Mouse (Mus musculus): Measurements from ENCODE around the gene Neurog2.

Gene Neurog2

GRCm38 (mm10) chr3:127633080-127634032 lies at the start of gene Neurog2:
Gene Neurog2 (plus strand): TSS chr3:127633135.
- no peak for DNase-seq (ENCODE audit: low spot score)

GRCm38 (mm10) chr3:127597136-127597535 lies 35.8 kb upstream of the Neurog2 start:
- no peak for DNase-seq (ENCODE audit: low spot score)

GRCm38 (mm10) chr3:127608109-127608508 lies 24.8 kb upstream of the Neurog2 start:
- no peak for DNase-seq (ENCODE audit: low spot score)

GRCm38 (mm10) chr3:127625296-127625695 lies 7.6 kb upstream of the Neurog2 start:
- DNase-seq (ENCODE audit: low spot score), result no peak

- no peak for DNase-seq (ENCODE audit: low spot score)
Measured at GRCm38 (mm10) chr3:127625701-127626399, 7.1 kb upstream of the Neurog2 start.

GRCm38 (mm10) chr3:127626524-127626923 lies 6.4 kb upstream of the Neurog2 start:
- DNase-seq (ENCODE audit: low spot score), result no peak

GRCm38 (mm10) chr3:127627151-127627955 lies 5.6 kb upstream of the Neurog2 start:
- DNase-seq (ENCODE audit: low spot score), result no peak

GRCm38 (mm10) chr3:127627956-127628310 lies 5.0 kb upstream of the Neurog2 start:
- DNase-seq (ENCODE audit: low spot score), result no peak

- no peak for DNase-seq (ENCODE audit: low spot score)
Measured at GRCm38 (mm10) chr3:127628311-127629184, 4.4 kb upstream of the Neurog2 start.

- no peak for DNase-seq (ENCODE audit: low spot score)
Measured at GRCm38 (mm10) chr3:127630190-127630589, 2.7 kb upstream of the Neurog2 start.

- no peak for DNase-seq (ENCODE audit: low spot score)
Measured at GRCm38 (mm10) chr3:127630735-127631372, 2.1 kb upstream of the Neurog2 start.

- no peak for DNase-seq (ENCODE audit: low spot score)
Measured at GRCm38 (mm10) chr3:127631582-127631981, 1.4 kb upstream of the Neurog2 start.

GRCm38 (mm10) chr3:127632531-127632930 lies 404 bp upstream of the Neurog2 start:
- no peak for DNase-seq (ENCODE audit: low spot score)

- no peak for DNase-seq (ENCODE audit: low spot score)
Measured at GRCm38 (mm10) chr3:127634101-127634983, 1.4 kb downstream of the Neurog2 start.

- no peak for DNase-seq (ENCODE audit: low spot score)
Measured at GRCm38 (mm10) chr3:127634984-127635349, 2.0 kb downstream of the Neurog2 start.

GRCm38 (mm10) chr3:127639875-127640761 lies 7.2 kb downstream of the Neurog2 start:
- DNase-seq (ENCODE audit: low spot score), result no peak

- DNase-seq (ENCODE audit: low spot score), result no peak
Measured at GRCm38 (mm10) chr3:127640762-127641700, 8.1 kb downstream of the Neurog2 start.

GRCm38 (mm10) chr3:127642211-127642610 lies 9.3 kb downstream of the Neurog2 start:
- DNase-seq (ENCODE audit: low spot score), result no peak

All from ovary, postnatal 10 days (tissue).